Mouse (Mus musculus): Measurements from ENCODE around the gene Prickle2. TPM values are rescaled to one million over a fixed set of nuclear protein-coding genes. Genes with fewer than 3 reads are reported as not detected.
A peak's percentile ranks its signal among the peaks of the same experiment; 100 is the strongest.

Gene Prickle2
- polyA plus RNA-seq, 1 experiment from 2014 or later = 0.37 TPM

DNA sequence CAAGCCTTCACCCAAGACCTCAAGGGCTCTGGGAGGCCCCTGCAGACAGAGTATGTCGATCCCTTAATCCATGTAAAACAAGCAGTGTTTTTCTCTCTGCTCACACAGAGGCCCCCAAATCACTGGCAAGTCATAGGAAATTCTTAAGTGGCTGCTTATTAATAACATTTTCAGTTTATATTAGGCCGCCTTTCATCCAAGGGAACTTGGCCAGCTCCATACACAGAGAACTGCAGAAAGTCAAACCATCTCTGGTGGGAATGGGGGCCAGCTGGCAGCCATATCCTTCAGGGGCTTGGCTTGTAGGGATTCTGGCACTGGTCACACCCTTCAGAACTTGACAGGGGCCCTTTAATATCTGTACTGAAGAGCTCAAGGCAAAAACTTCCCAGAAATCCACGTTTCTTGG, 237.6 kb downstream of the Prickle2 start:
- Histone ChIP-seq H3K27ac (no peak overlapping the region), H3K27me3 (no peaks in the 10 kb centered on the region), H3K36me3 (no peaks in the 10 kb centered on the region), H3K9ac (no peak overlapping the region), H3K9me3 (replicated peaks) (no peaks in the 10 kb centered on the region), H3K4me1 (replicated peaks) (peaks cover 13% of the 10 kb centered on the region), H3K4me2 (no peak overlapping the region), H3K4me3 (replicated peaks) (no peak overlapping the region)
- 31% methylated on average over 3 of the region's 3 CpGs for WGBS (ENCODE audit: insufficient replicate concordance)
- no peak for DNase-seq
- no peak for ATAC-seq (ENCODE audit: low read depth)

DNA sequence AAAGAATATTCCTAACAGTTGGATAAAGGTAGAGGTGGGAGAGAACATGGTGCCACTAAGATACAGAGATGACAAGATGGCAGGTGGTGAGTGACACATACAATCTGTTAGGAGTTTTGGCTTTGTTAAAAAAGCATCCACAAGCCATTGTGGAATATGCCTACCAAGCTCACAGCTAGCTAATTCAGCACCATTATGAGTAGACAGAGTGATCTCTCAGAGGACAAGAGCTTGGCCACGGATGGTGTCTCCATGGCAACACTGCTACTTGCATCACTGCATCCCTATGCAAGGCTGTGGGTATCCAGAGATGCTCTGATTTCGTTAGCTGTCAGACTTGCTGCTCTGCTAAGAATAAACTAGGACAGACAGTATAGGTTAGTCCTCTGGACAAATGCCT, 238.6 kb downstream of the Prickle2 start:
- WGBS (ENCODE audit: insufficient replicate concordance) = 64% methylated on average over 2 of the region's 2 CpGs

DNA sequence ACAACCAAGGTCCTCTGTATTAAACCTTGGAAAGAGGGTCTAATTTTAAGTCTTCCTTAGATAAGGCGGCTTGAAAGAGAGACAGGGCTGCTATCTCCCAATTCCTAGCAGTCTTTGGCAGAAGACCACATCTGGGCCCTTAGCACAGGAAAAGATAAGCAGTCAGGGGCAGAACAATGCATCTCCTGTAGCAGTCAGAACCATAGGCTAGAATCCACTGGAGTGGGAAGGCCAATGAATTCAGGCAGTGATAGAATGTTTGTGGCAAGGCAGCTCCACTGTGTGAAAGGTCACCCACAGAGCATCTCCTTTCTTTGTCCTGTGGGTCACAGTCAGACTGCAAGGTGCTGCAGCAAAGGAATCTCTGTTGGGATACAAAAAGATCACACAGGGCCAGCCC, 240.3 kb downstream of the Prickle2 start:
- no peak for ATAC-seq (ENCODE audit: low read depth)
- WGBS (ENCODE audit: insufficient replicate concordance) = 0% methylated on average over 1 of the region's 1 CpGs
- DNase-seq = no peak

More for the DNA sequence above, 238.6 kb downstream of the Prickle2 start:
- no peak overlapping the region for H3K4me2 ChIP-seq
- ATAC-seq (ENCODE audit: low read depth) = no peak
- H3K4me3 ChIP-seq (replicated peaks) = no peak overlapping the region
- H3K4me1 ChIP-seq (replicated peaks) = peaks cover 13% of the 10 kb centered on the region
- H3K9ac ChIP-seq = no peak overlapping the region
- H3K36me3 ChIP-seq = no peaks in the 10 kb centered on the region
- H3K9me3 ChIP-seq (replicated peaks) = no peaks in the 10 kb centered on the region
- no peak overlapping the region for H3K27ac ChIP-seq
- H3K27me3 ChIP-seq = no peaks in the 10 kb centered on the region
- DNase-seq = no peak

DNA sequence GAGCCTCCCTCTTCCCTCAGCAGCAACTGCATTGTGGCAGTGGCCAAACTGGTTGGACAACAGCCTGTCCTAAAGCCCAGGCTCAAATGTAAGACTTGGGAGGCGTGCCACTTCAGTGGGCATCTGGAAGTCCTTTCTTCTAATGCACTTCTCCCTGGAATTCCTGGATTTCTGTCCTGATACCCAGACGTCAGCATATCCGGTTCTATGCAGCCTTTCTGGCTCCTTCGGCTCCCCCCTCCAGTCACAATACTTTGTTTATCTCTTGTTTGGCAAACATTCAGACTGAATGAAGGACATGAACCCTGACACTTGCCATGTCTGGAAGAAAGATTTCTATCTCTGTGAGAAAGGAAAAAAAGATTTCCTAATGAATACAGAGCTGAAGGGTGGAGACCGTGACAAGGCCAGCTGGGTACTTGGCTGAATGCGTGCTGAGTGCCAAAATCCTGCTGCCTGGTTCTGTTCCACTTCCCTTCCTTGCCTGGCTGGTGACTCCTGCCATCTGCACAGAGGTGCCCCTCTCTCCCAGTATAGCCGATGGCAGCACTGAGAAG, 241.1 kb downstream of the Prickle2 start:
- peaks cover 13% of the 10 kb centered on the region for H3K4me1 ChIP-seq (replicated peaks)
- no peak for DNase-seq
- no peak overlapping the region for H3K4me3 ChIP-seq (replicated peaks)
- WGBS (ENCODE audit: insufficient replicate concordance) = 47% methylated on average over 7 of the region's 7 CpGs
- no peaks in the 10 kb centered on the region for H3K36me3 ChIP-seq
- H3K27me3 ChIP-seq = no peaks in the 10 kb centered on the region
- no peak overlapping the region for H3K9ac ChIP-seq
- no peaks in the 10 kb centered on the region for H3K9me3 ChIP-seq (replicated peaks)
- H3K27ac ChIP-seq = no peak overlapping the region
- H3K4me2 ChIP-seq = no peak overlapping the region
- ATAC-seq (ENCODE audit: low read depth) = no peak

More for the DNA sequence above, 240.3 kb downstream of the Prickle2 start:
- Histone ChIP-seq H3K36me3 (no peaks in the 10 kb centered on the region), H3K4me3 (replicated peaks) (no peak overlapping the region), H3K27ac (no peak overlapping the region), H3K27me3 (no peaks in the 10 kb centered on the region), H3K9ac (no peak overlapping the region), H3K4me2 (no peak overlapping the region), H3K4me1 (replicated peaks) (peaks cover 13% of the 10 kb centered on the region), H3K9me3 (replicated peaks) (no peaks in the 10 kb centered on the region)

DNA sequence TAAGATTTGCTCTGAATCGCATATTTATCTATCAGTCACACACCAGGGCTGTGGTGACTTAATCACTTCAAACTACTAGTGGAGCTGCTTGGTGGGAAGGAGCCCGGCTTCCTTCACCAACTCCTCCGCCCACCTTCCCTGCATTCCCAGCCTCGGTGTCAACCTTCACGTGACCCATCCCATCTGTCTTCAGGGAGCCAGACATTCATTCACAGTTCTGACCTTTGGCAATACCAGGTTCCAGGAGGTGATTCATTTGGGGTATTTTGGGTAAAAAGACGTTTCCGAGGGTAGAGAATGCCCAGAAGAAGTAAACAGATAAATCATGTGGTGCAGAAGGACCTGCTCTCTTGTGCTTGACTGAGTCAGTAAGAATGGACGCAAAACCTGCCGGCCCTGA, 242.2 kb downstream of the Prickle2 start:
- no peak overlapping the region for H3K9ac ChIP-seq
- H3K4me3 ChIP-seq (replicated peaks) = no peak overlapping the region
- no peak overlapping the region for H3K4me2 ChIP-seq
- H3K4me1 ChIP-seq (replicated peaks) = peaks cover 8% of the 10 kb centered on the region; the same call in 1 of the 2 replicates
- DNase-seq = no peak
- H3K36me3 ChIP-seq = no peaks in the 10 kb centered on the region
- H3K27me3 ChIP-seq = no peaks in the 10 kb centered on the region
- H3K9me3 ChIP-seq (replicated peaks) = no peaks in the 10 kb centered on the region
- ATAC-seq (ENCODE audit: low read depth) = no peak
- H3K27ac ChIP-seq = no peak overlapping the region
- 31% methylated on average over 9 of the region's 9 CpGs for WGBS (ENCODE audit: insufficient replicate concordance)

DNA sequence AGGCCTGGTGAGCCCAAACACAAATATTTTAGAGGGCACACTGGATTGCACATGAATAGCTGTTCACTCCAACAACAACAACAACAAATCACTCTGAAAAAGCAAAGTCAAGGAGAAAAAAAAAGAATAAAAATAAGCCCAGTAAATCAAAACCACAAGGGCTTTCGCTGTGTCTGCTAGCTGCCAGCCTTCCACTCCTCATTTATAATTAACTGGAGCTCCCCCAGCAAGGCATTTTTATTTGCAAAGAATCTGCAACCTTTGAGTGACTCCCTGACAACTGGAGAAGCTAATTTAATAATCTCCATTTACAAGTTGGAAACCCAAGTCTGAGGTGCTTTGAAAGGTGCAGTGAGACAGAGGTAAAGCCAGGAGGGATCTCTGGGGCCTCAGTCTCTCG, 245.2 kb downstream of the Prickle2 start:
- Histone ChIP-seq H3K9me3 (replicated peaks) (no peaks in the 10 kb centered on the region), H3K9ac (no peak overlapping the region), H3K4me3 (replicated peaks) (no peak overlapping the region), H3K4me2 (no peak overlapping the region), H3K27ac (no peak overlapping the region), H3K36me3 (no peaks in the 10 kb centered on the region), H3K27me3 (no peaks in the 10 kb centered on the region), H3K4me1 (replicated peaks) (peaks cover 8% of the 10 kb centered on the region; the same call in 1 of the 2 replicates)
- no peak for ATAC-seq (ENCODE audit: low read depth)
- 73% methylated on average over 2 of the region's 2 CpGs for WGBS (ENCODE audit: insufficient replicate concordance)
- DNase-seq = no peak

DNA sequence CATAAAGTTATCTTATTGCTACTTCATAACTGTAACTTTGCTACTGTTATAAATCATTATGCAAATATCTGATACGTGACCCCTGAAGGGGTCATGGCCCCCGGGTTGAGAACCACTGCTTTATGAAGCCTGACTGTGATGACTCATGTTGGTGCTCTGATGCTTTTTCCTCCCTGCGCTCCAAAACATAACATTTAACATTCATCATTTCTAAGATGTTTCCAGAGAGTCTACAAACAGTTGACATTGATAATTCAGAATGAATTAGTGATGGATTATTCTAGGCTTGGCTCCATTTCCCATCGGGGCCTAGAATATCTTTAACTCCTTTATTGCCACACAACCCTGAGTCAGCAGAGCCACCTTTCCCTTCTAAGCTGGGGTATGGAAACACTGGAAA, 247.9 kb downstream of the Prickle2 start:
- Histone ChIP-seq H3K9me3 (replicated peaks) (no peaks in the 10 kb centered on the region), H3K27me3 (no peaks in the 10 kb centered on the region), H3K4me1 (replicated peaks) (no peaks in the 10 kb centered on the region), H3K4me2 (no peak overlapping the region), H3K4me3 (replicated peaks) (no peak overlapping the region), H3K27ac (no peak overlapping the region), H3K36me3 (no peaks in the 10 kb centered on the region), H3K9ac (no peak overlapping the region)
- 58% methylated on average over 4 of the region's 4 CpGs for WGBS (ENCODE audit: insufficient replicate concordance)
- ATAC-seq (ENCODE audit: low read depth) (no peak), DNase-seq (no peak)

DNA sequence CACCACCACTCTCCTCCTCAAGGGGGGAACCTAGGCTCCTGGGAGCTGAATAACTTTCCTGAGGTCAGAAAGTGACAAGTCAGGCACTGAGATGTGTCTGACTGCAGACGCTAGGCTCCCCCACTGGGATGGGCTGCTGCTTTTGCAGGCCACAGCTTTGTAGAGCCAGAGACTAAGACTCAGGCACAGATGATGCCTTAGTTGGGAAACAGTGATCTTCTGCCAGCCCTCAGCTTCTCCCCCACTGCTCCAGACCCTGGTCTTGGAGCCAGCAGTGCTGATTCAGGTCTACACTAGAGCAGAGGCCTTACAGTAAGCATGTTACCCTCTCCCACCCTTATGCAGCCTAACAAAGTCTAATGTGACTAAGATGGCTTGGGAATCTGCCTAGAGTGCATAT, 254.5 kb downstream of the Prickle2 start:
- Histone ChIP-seq H3K9me3 (replicated peaks) (no peaks in the 10 kb centered on the region), H3K9ac (no peak overlapping the region), H3K27me3 (no peaks in the 10 kb centered on the region), H3K27ac (no peak overlapping the region), H3K4me3 (replicated peaks) (no peak overlapping the region), H3K4me2 (no peak overlapping the region), H3K36me3 (no peaks in the 10 kb centered on the region), H3K4me1 (replicated peaks) (no peaks in the 10 kb centered on the region)
- DNase-seq (no peak), ATAC-seq (ENCODE audit: low read depth) (no peak)
- WGBS (ENCODE audit: insufficient replicate concordance) = 63% methylated on average over 1 of the region's 1 CpGs

DNA sequence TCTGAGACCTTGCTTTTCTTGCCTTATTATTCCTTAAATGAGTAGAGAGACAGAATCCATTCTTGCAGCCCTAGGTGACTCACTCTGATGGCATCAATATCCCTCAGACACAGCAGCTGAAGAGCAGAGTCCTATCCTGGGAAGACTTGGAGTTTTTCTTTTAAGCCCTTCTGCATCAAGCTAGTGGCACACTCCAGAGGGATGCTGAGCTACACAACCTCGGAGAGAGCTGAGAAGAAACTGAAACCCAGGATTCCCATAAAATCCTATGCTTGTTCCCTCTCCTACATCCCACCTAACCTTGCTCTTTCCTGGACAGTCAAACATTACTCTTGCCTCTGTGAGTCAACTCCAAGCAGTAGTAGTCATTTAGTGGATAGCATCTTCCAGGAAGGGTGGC, 256.0 kb downstream of the Prickle2 start:
- no peaks in the 10 kb centered on the region for H3K36me3 ChIP-seq
- no peaks in the 10 kb centered on the region for H3K9me3 ChIP-seq (replicated peaks)
- H3K4me3 ChIP-seq (replicated peaks) = no peak overlapping the region
- 64% methylated on average over 1 of the region's 1 CpGs for WGBS (ENCODE audit: insufficient replicate concordance)
- H3K27me3 ChIP-seq = no peaks in the 10 kb centered on the region
- no peak overlapping the region for H3K4me2 ChIP-seq
- H3K4me1 ChIP-seq (replicated peaks) = no peaks in the 10 kb centered on the region
- H3K27ac ChIP-seq = no peak overlapping the region
- no peak for ATAC-seq (ENCODE audit: low read depth)
- no peak overlapping the region for H3K9ac ChIP-seq
- DNase-seq = no peak

DNA sequence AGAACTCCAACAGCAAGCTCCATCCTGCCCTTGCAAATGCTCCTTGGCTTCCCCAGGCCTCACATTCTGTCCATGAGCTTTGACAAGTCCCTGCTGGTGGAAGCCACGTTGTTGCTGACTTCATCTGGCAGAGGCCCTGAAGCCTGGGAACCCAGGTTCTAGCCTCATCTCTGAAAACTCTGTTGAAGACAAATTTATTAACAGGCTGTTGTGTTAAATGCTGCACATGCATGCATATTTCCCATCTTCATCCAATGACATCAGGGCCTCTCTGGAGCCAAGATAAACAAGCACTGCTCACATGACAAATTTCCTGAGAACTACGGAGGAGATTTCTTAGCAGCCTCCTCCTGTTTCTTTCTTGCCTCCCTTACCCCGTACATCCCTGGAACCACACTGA, 259.3 kb downstream of the Prickle2 start:
- no peak overlapping the region for H3K27ac ChIP-seq
- H3K4me2 ChIP-seq = no peak overlapping the region
- DNase-seq (no peak), ATAC-seq (ENCODE audit: low read depth) (no peak)
- WGBS (ENCODE audit: insufficient replicate concordance) = 49% methylated on average over 3 of the region's 3 CpGs
- no peak overlapping the region for H3K4me3 ChIP-seq (replicated peaks)
- H3K27me3 ChIP-seq = no peaks in the 10 kb centered on the region
- no peaks in the 10 kb centered on the region for H3K36me3 ChIP-seq
- H3K9me3 ChIP-seq (replicated peaks) = no peaks in the 10 kb centered on the region
- no peaks in the 10 kb centered on the region for H3K4me1 ChIP-seq (replicated peaks)
- no peak overlapping the region for H3K9ac ChIP-seq

DNA sequence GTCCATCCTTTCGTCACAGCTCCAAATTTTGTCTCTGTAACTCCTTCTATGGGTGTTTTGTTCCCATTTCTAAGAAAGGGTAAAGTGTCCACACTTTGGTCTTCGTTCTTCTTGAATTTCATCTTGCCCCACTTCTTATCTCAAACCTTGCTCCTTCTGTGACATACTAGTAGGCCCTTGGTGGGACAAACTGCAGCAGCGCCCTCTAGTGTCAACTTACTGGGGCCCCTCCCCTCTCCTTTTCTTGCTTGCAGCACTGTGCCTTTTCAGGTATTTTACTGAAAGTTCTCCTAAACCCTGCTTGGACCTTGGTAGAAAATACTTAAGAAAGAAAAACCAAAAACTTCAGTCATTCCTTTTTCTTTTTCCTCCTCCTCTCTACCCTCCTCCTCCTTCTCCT, 264.8 kb downstream of the Prickle2 start:
- Histone ChIP-seq H3K27ac (no peak overlapping the region), H3K9ac (no peak overlapping the region), H3K36me3 (no peaks in the 10 kb centered on the region), H3K9me3 (replicated peaks) (no peaks in the 10 kb centered on the region), H3K27me3 (no peaks in the 10 kb centered on the region), H3K4me2 (no peak overlapping the region), H3K4me3 (replicated peaks) (no peak overlapping the region), H3K4me1 (replicated peaks) (no peaks in the 10 kb centered on the region)
- DNase-seq (peak; percentile 4), ATAC-seq (ENCODE audit: low read depth) (no peak)
- WGBS (ENCODE audit: insufficient replicate concordance) = 42% methylated on average over 3 of the region's 3 CpGs

DNA sequence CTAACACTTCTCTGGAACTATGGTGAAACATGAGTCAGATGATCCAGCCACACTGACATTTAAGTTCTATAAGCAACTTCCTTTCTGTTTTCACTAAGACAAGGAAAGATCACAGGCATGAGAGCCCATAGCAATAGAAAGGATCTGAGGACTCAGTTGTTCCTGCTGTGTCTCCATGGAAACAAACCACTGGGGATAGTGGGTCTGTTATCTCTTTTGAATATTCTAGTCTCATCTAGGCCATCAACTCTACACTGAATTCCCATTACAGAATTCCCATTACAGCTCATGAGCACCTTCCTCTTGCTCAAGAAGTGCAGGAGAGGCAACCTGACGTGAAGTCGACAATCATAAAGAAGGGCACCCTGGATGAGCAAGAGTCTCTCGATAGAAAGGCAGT, 265.7 kb downstream of the Prickle2 start:
- Histone ChIP-seq H3K4me2 (no peak overlapping the region), H3K27ac (no peak overlapping the region), H3K36me3 (no peaks in the 10 kb centered on the region), H3K9ac (no peak overlapping the region), H3K4me3 (replicated peaks) (no peak overlapping the region), H3K9me3 (replicated peaks) (no peaks in the 10 kb centered on the region), H3K4me1 (replicated peaks) (no peaks in the 10 kb centered on the region), H3K27me3 (no peaks in the 10 kb centered on the region)
- DNase-seq (no peak), ATAC-seq (ENCODE audit: low read depth) (no peak)
- 80% methylated on average over 3 of the region's 3 CpGs for WGBS (ENCODE audit: insufficient replicate concordance)

All from liver, embryonic 13.5 days (tissue).